Mouse (Mus musculus): ENCODE data around the gene Adgrf4.

The Adgrf4 gene

GRCm38 (mm10) chr17:42692136-42692535, at the start of gene Adgrf4:
TSS of gene Adgrf4 (minus strand) at chr17:42692284.
- DNase-seq, result no peak

GRCm38 (mm10) chr17:42741801-42742217, 49.7 kb upstream of the Adgrf4 start, which contains the start of gene Adgrf2:
TSS of gene Adgrf2 (minus strand) at chr17:42742179.
- DNase-seq, result peak; percentile 31 to 78

GRCm38 (mm10) chr17:42738794-42739193, 46.7 kb upstream of the Adgrf4 start:
- DNase-seq, result no peak

GRCm38 (mm10) chr17:42717161-42717560, 25.1 kb upstream of the Adgrf4 start:
- no peak for DNase-seq

- peak in 1 of 2 experiments; percentile 34 for DNase-seq
Measured at GRCm38 (mm10) chr17:42714991-42715390, 22.9 kb upstream of the Adgrf4 start.

- no peak for DNase-seq
Measured at GRCm38 (mm10) chr17:42710717-42711116, 18.6 kb upstream of the Adgrf4 start.

- no peak for DNase-seq
Measured at GRCm38 (mm10) chr17:42705611-42706010, 13.5 kb upstream of the Adgrf4 start.

- no peak for DNase-seq
Measured at GRCm38 (mm10) chr17:42702198-42702597, 10.1 kb upstream of the Adgrf4 start.

- DNase-seq, result peak in 1 of 2 experiments; percentile 35
Measured at GRCm38 (mm10) chr17:42694730-42695129, 2.6 kb upstream of the Adgrf4 start.

- no peak for DNase-seq
Measured at GRCm38 (mm10) chr17:42690531-42690930, 1.6 kb downstream of the Adgrf4 start.

- DNase-seq, result peak in 1 of 2 experiments; percentile 35
Measured at GRCm38 (mm10) chr17:42658634-42659422, 33.3 kb downstream of the Adgrf4 start.

GRCm38 (mm10) chr17:42643416-42643815, 48.7 kb downstream of the Adgrf4 start:
- no peak for DNase-seq

- no peak for DNase-seq
Measured at GRCm38 (mm10) chr17:42630206-42630605, 61.9 kb downstream of the Adgrf4 start.

GRCm38 (mm10) chr17:42613043-42613737, 78.9 kb downstream of the Adgrf4 start:
- peak in 1 of 2 experiments; percentile 30 for DNase-seq

- DNase-seq, result no peak
Measured at GRCm38 (mm10) chr17:42611295-42611694, 80.8 kb downstream of the Adgrf4 start, which contains the start of gene Opn5. TSS of gene Opn5 (minus strand) at chr17:42611395.

- DNase-seq, result no peak
Measured at GRCm38 (mm10) chr17:42608270-42608669, 83.8 kb downstream of the Adgrf4 start.
